Comparison of ENCODE assay signal across 8 mouse cellular contexts in the genomic region with DNA sequence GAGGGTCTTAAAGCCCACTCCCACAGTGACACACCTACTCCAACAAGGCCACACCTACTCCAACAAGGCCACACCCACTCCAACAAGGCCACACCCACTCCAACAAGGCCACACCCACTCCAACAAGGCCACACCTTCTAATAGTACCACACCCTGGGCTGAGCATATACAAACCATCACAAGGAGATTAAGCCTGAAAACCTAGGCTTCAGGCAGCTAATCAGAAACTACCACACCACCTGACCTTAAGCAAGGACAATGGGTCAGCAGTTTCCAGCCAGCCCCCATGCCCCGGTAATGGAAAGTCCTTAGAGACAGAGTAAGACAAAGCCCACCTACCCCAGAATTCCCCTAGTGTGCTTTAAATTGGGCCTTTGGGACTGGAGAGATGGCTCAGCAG. TPM values are rescaled to one million over a fixed set of nuclear protein-coding genes. Genes with fewer than 3 reads are reported as not detected.
DNase-seq lines count a peak whose midpoint lies in the region; ATAC-seq and TF ChIP-seq lines count a peak whose summit lies in the region.
"Not testable (repeated sequence)": the region's sequence is repeated elsewhere in the genome, so short reads cannot be mapped to it uniquely, and the experiment has no call there.
"Had no signal": no experiment of that assay in that cellular context is flagged by ENCODE, and none has a peak within 500 bp of the region (broad histone marks: within the 10 kb centered on the region; RNA-seq: fewer than 3 reads in every experiment).

No protein-coding gene starts in this region.

- H3K4me2 ChIP-seq in liver, embryonic 11.5 days; liver, embryonic 13.5 days; liver, embryonic 15.5 days; liver, postnatal 0 days (ENCODE audit: low read depth, low read length): not testable (repeated sequence)

- H3K4me1 ChIP-seq in liver, embryonic 11.5 days (replicated peaks; ENCODE audit: control insufficient read depth, insufficient read depth, low read length); liver, postnatal 0 days (ENCODE audit: insufficient read depth): not testable (repeated sequence)
- peaks cover 28% of the 10 kb centered on the region for H3K4me1 ChIP-seq in liver, embryonic 13.5 days (replicated peaks)
- peaks cover 21% of the 10 kb centered on the region for H3K4me1 ChIP-seq in liver, embryonic 15.5 days (replicated peaks)

- peak; percentile 61; the same call in 1 of the 2 replicates for ATAC-seq in liver, embryonic 11.5 days (replicated peaks; ENCODE audit: low FRiP score)
- peak; percentile 76 for ATAC-seq in liver, embryonic 13.5 days (ENCODE audit: low read depth)
- ATAC-seq in liver, embryonic 15.5 days (ENCODE audit: insufficient read depth), result peak; percentile 40
- peak; percentile 49 for ATAC-seq in liver, postnatal 0 days

- H3K4me3 ChIP-seq in liver, embryonic 11.5 days (ENCODE audit: low read depth, low read length); liver, embryonic 13.5 days (replicated peaks); liver, embryonic 15.5 days (replicated peaks); liver, postnatal 0 days (ENCODE audit: low read depth, low read length): not testable (repeated sequence)

- not testable (repeated sequence) for TF ChIP-seq CTCF in liver, postnatal 0 days (IDR thresholded peaks at IDR 0.05; ENCODE audit: low read depth)

- not testable (repeated sequence) for H3K36me3 ChIP-seq in liver, embryonic 11.5 days (ENCODE audit: control insufficient read depth, insufficient read depth, low read length); liver, embryonic 13.5 days; liver, embryonic 15.5 days (replicated peaks); liver, postnatal 0 days (replicated peaks; ENCODE audit: insufficient read depth, low read length)

- TF ChIP-seq EP300 in liver, postnatal 0 days (IDR thresholded peaks at IDR 0.05; ENCODE audit: low read depth), result not testable (repeated sequence)

- not testable (repeated sequence) for H3K27me3 ChIP-seq in liver, embryonic 11.5 days (replicated peaks; ENCODE audit: control insufficient read depth, insufficient read depth, low read length); liver, postnatal 0 days (ENCODE audit: insufficient read depth, low read length)
- H3K27me3 ChIP-seq in liver, embryonic 13.5 days, result peaks cover 39% of the 10 kb centered on the region
- peaks cover 50% of the 10 kb centered on the region for H3K27me3 ChIP-seq in liver, embryonic 15.5 days

- H3K9ac ChIP-seq in liver, embryonic 11.5 days (ENCODE audit: low read depth, low read length); liver, embryonic 13.5 days; liver, embryonic 15.5 days; liver, postnatal 0 days (replicated peaks): not testable (repeated sequence)

- DNase-seq in R1 (ENCODE audit: low read depth, low spot score), result peak; percentile 36
- DNase-seq in liver, embryonic 11.5 days (ENCODE audit: low spot score); liver, embryonic 13.5 days; liver, postnatal 0 days: not testable (repeated sequence)

- H3K27ac ChIP-seq in liver, embryonic 11.5 days (ENCODE audit: low read depth, low read length); liver, embryonic 13.5 days; liver, embryonic 15.5 days (replicated peaks); liver, postnatal 0 days (ENCODE audit: low read depth): not testable (repeated sequence)

- 81% methylated on average over 1 of the region's 1 CpGs for whole genome bisulfite sequencing in liver, embryonic 11.5 days
- WGBS in liver, embryonic 13.5 days (ENCODE audit: insufficient replicate concordance), result 63% methylated on average over 1 of the region's 1 CpGs
- WGBS in liver, embryonic 15.5 days (ENCODE audit: insufficient replicate concordance), result 71% methylated on average over 1 of the region's 1 CpGs
- WGBS in liver, postnatal 0 days (ENCODE audit: insufficient replicate concordance), result 86% methylated on average over 1 of the region's 1 CpGs

- H3K9me3 ChIP-seq in liver, embryonic 11.5 days (ENCODE audit: control insufficient read depth, low read length); liver, embryonic 13.5 days (replicated peaks); liver, embryonic 15.5 days (replicated peaks); liver, postnatal 0 days (ENCODE audit: low read length): not testable (repeated sequence)

RNA-seq across cellular contexts. Expression of gene Fbxo2, which starts 28.3 kb away (rescaled TPM):
- 0.73 and 0.74 TPM in 2 replicates for polyA plus RNA-seq in liver, embryonic 11.5 days (2014; fragmentation: Nextera tagmentation; extraction: Ambion mirVana)
- polyA plus RNA-seq in liver, embryonic 13.5 days (2015; fragmentation: Nextera tagmentation; extraction: Ambion mirVana), result 0.22 and 0.36 TPM in 2 replicates
- 0.28 TPM in 1 of 2 replicates, not detected in the other for polyA plus RNA-seq in liver, embryonic 15.5 days (2015; fragmentation: Nextera tagmentation; extraction: Ambion mirVana)
- 0.19 TPM in 1 of 2 replicates, not detected in the other for polyA plus RNA-seq in liver, postnatal 0 days (2015; fragmentation: Nextera tagmentation; extraction: Ambion mirVana)
- polyA plus RNA-seq: CD4-positive, CD25-positive, alpha-beta regulatory T cell, adult 4 months; erythroblast, embryonic 14.5 days had no signal

RNA-seq across cellular contexts. Expression of gene Fbxo44, which starts 28.5 kb away (rescaled TPM):
- polyA plus RNA-seq in liver, embryonic 11.5 days (2014; fragmentation: Nextera tagmentation; extraction: Ambion mirVana), result 2.9 and 3.0 TPM in 2 replicates
- 0.93 and 1.0 TPM in 2 replicates for polyA plus RNA-seq in liver, embryonic 13.5 days (2015; fragmentation: Nextera tagmentation; extraction: Ambion mirVana)
- 0.51 and 0.54 TPM in 2 replicates for polyA plus RNA-seq in liver, embryonic 15.5 days (2015; fragmentation: Nextera tagmentation; extraction: Ambion mirVana)
- polyA plus RNA-seq in liver, postnatal 0 days (2015; fragmentation: Nextera tagmentation; extraction: Ambion mirVana), result 0.81 and 0.97 TPM in 2 replicates

RNA-seq across cellular contexts. Expression of gene Fbxo6, which starts 36.8 kb away (rescaled TPM):
- 30.6 and 34.4 TPM in 2 replicates for polyA plus RNA-seq in liver, embryonic 11.5 days (2014; fragmentation: Nextera tagmentation; extraction: Ambion mirVana)
- 16.5 and 16.9 TPM in 2 replicates for polyA plus RNA-seq in liver, embryonic 13.5 days (2015; fragmentation: Nextera tagmentation; extraction: Ambion mirVana)
- 11.0 and 11.9 TPM in 2 replicates for polyA plus RNA-seq in liver, embryonic 15.5 days (2015; fragmentation: Nextera tagmentation; extraction: Ambion mirVana)
- 30.1 and 32.0 TPM in 2 replicates for polyA plus RNA-seq in liver, postnatal 0 days (2015; fragmentation: Nextera tagmentation; extraction: Ambion mirVana)

RNA-seq across cellular contexts. Expression of gene Draxin, which starts 58.3 kb away (rescaled TPM):
- 0.12 and 0.31 TPM in 2 replicates for polyA plus RNA-seq in liver, embryonic 11.5 days (2014; fragmentation: Nextera tagmentation; extraction: Ambion mirVana)
- polyA plus RNA-seq in liver, embryonic 13.5 days (2015; fragmentation: Nextera tagmentation; extraction: Ambion mirVana), result 0.09 and 0.13 TPM in 2 replicates
- polyA plus RNA-seq in liver, embryonic 15.5 days (2015; fragmentation: Nextera tagmentation; extraction: Ambion mirVana), result 0.07 and 0.10 TPM in 2 replicates
- polyA plus RNA-seq in liver, postnatal 0 days (2015; fragmentation: Nextera tagmentation; extraction: Ambion mirVana), result 0.04 and 0.05 TPM in 2 replicates
- polyA plus RNA-seq: CD4-positive, CD25-positive, alpha-beta regulatory T cell, adult 4 months; erythroblast, embryonic 14.5 days; G1E had no signal

RNA-seq across cellular contexts. Expression of gene Mad2l2, which starts 58.6 kb away (rescaled TPM):
- 41.4 and 44.7 TPM in 2 replicates for polyA plus RNA-seq in liver, embryonic 11.5 days (2014; fragmentation: Nextera tagmentation; extraction: Ambion mirVana)
- polyA plus RNA-seq in liver, embryonic 13.5 days (2015; fragmentation: Nextera tagmentation; extraction: Ambion mirVana), result 19.4 and 21.0 TPM in 2 replicates
- 12.9 and 13.2 TPM in 2 replicates for polyA plus RNA-seq in liver, embryonic 15.5 days (2015; fragmentation: Nextera tagmentation; extraction: Ambion mirVana)
- polyA plus RNA-seq in liver, postnatal 0 days (2015; fragmentation: Nextera tagmentation; extraction: Ambion mirVana), result 16.9 and 18.8 TPM in 2 replicates
